Mouse (Mus musculus) left cerebral cortex, adult 6 months (tissue): Measurements from ENCODE around the gene Arid5b. TPM values are rescaled to one million over a fixed set of nuclear protein-coding genes. Genes with fewer than 3 reads are reported as not detected.

ENCODE experiments used
- long read RNA-seq, 2 experiments: library from polyadenylated mRNA; unstranded; transcript quantifications; one replicate each; pipeline ENCODE4 v2.0.0; 2019 to 2020
- polyA plus RNA-seq: library from polyadenylated mRNA; unstranded; fragments of <200 nt; fragmentation: Nextera tagmentation; gene quantifications from 2 replicates; pipeline ENCODE4 v1.2.3, GENCODE M21; 2021

Gene Arid5b
- polyA plus RNA-seq = 5.1 and 6.2 TPM in 2 replicates
- long read RNA-seq, experiment 1, partial matches to known transcripts = 3 of 11 reads
- long read RNA-seq, experiment 1, other reads (novel, unspliced or antisense) = 7 of 11 reads
- long read RNA-seq, experiment 2, full-length matches to known transcripts = 3 of 26 reads
- long read RNA-seq, experiment 2, partial matches to known transcripts = 11 of 26 reads
- long read RNA-seq, experiment 2, other reads (novel, unspliced or antisense) = 12 of 26 reads

GRCm38 (mm10) chr10:68278632-68279361 lies at the start of gene Arid5b:
Arid5b (minus strand) TSS chr10:68278740.

